Mouse (Mus musculus): ENCODE data around the gene Acoxl. TPM values are rescaled to one million over a fixed set of nuclear protein-coding genes. Genes with fewer than 3 reads are reported as not detected.

Acoxl gene
- polyA plus RNA-seq, 1 experiment from 2014 or later = 0.34 TPM

DNA sequence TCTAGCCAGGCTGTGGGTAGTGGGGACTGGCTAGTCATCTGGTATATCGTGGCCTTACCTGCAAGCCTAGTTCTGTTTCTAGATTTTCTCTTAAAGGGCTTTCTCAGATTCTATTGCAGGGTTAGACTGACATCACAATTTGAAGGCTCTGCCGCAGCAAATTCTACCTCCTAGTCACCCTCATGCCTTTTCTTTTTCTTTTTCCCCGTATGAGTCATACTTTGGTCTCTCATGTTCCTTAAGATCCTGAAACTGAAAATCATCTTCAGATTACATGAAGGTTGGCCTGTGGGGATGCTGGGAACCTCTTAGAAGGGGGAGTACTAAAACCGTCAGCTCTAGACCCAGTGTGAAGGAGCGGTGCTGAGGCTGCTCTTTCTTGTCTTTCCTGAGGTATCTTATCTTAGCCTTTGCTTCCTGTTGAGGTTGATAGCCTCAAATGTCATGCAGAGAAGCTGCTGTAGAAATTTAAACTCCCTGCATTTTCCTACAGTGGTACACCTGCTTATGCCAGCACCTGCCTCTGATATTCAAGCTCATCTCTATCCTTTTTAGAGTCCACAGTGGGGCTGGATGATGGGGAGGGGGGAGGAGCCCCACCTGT, 84.5 kb downstream of the Acoxl start:
- no peaks in the 10 kb centered on the region for H3K9me3 ChIP-seq (ENCODE audit: control insufficient read depth, low read length)
- H3K27ac ChIP-seq (ENCODE audit: low read depth, low read length) = no peak overlapping the region
- no peak for DNase-seq (ENCODE audit: low spot score)
- no peaks in the 10 kb centered on the region for H3K27me3 ChIP-seq (replicated peaks; ENCODE audit: control insufficient read depth, insufficient read depth, low read length)
- H3K4me3 ChIP-seq (ENCODE audit: low read depth, low read length) = no peak overlapping the region
- H3K9ac ChIP-seq (ENCODE audit: low read depth, low read length) = no peak overlapping the region
- 43% methylated on average over 5 of the region's 5 CpGs for WGBS
- no peak overlapping the region for H3K4me2 ChIP-seq
- H3K36me3 ChIP-seq (ENCODE audit: control insufficient read depth, insufficient read depth, low read length) = no peaks in the 10 kb centered on the region
- no peak for ATAC-seq (replicated peaks; ENCODE audit: low FRiP score)
- peaks cover 3% of the 10 kb centered on the region; the same call in 1 of the 2 replicates for H3K4me1 ChIP-seq (replicated peaks; ENCODE audit: control insufficient read depth, insufficient read depth, low read length)

DNA sequence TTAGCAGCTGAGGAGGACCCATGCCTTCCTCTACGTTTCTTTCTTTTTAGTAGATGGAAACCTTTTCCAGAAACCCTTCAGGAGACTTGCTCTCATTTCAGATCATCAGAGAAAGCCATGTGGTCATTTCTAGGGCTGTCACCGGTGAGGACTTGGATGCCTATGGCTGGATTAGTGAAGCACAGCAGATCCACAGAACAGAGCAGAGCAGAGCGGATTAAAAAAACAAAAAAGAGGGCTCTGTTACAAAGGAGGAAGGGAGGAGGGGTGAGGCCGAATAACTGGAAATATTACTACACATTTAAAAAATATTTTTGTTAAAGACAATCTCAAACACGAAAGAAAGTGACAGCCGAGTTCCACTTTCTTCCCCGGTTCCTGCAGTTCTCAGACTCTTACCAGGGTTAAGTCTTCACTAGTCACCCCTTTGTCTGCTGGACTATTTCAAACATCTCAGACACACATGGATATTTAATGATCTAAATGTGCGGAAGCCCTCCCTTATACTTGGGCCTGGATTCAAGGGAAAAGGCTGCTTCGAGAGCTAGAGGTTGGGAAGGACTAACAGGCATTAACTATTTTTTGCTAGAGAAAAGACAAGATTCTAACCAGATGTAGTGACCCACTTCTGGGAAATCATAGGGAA, 88.1 kb downstream of the Acoxl start:
- H3K9me3 ChIP-seq (ENCODE audit: control insufficient read depth, low read length) = no peaks in the 10 kb centered on the region
- 75% methylated on average over 9 of the region's 9 CpGs for WGBS
- ATAC-seq (replicated peaks; ENCODE audit: low FRiP score) = no peak
- H3K4me1 ChIP-seq (replicated peaks; ENCODE audit: control insufficient read depth, insufficient read depth, low read length) = peaks cover 3% of the 10 kb centered on the region; the same call in 1 of the 2 replicates
- H3K9ac ChIP-seq (ENCODE audit: low read depth, low read length) = no peak overlapping the region
- no peaks in the 10 kb centered on the region for H3K36me3 ChIP-seq (ENCODE audit: control insufficient read depth, insufficient read depth, low read length)
- H3K27me3 ChIP-seq (replicated peaks; ENCODE audit: control insufficient read depth, insufficient read depth, low read length) = no peaks in the 10 kb centered on the region
- no peak overlapping the region for H3K4me2 ChIP-seq
- H3K27ac ChIP-seq (ENCODE audit: low read depth, low read length) = no peak overlapping the region
- DNase-seq (ENCODE audit: low spot score) = no peak
- H3K4me3 ChIP-seq (ENCODE audit: low read depth, low read length) = no peak overlapping the region

DNA sequence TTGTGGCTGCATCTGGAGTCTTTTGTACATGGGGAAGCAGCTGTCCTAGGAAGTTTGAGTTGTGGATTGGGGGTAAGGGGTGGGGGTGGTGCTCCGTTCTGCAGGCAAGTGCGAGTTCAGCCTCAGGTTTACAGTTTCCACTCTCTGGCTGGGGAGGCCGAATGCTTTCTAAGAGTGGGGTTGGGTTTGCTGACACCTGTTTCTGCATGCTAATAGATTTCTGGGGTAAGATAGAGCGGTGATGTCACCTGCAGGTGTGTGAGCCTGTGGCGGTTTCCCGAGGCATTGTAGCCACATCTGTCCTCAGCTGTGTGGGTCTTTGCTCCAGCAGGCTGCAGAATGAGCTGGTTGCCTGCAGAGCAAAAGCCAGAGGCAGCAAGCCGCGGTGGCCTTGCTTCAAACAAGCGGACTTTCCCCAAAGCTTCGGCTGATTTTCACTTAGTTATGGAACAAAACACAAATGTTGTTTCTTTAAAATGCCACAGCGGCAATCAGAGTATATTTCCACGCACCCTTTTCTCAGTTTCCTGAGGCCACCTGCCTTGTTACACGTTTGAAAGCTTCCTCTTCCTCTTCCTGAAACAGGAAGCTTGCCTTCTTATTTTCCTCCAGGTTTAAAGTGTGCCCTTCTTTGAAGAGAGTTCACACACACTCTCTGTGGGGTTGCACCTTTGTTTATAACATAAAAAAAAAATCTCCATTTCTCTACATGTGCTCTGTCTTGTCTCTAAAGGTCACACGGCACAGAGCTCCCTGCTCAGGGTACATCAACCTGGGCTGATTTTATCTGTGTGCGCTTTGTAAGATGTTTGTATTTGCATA, 89.0 kb downstream of the Acoxl start:
- Histone ChIP-seq H3K9ac (ENCODE audit: low read depth, low read length) (no peak overlapping the region), H3K27ac (ENCODE audit: low read depth, low read length) (no peak overlapping the region), H3K27me3 (replicated peaks; ENCODE audit: control insufficient read depth, insufficient read depth, low read length) (no peaks in the 10 kb centered on the region), H3K9me3 (ENCODE audit: control insufficient read depth, low read length) (no peaks in the 10 kb centered on the region), H3K36me3 (ENCODE audit: control insufficient read depth, insufficient read depth, low read length) (no peaks in the 10 kb centered on the region), H3K4me3 (ENCODE audit: low read depth, low read length) (no peak overlapping the region), H3K4me2 (no peak overlapping the region), H3K4me1 (replicated peaks; ENCODE audit: control insufficient read depth, insufficient read depth, low read length) (no peaks in the 10 kb centered on the region)
- WGBS = 33% methylated on average over 15 of the region's 15 CpGs
- ATAC-seq (replicated peaks; ENCODE audit: low FRiP score) (no peak), DNase-seq (ENCODE audit: low spot score) (no peak)

- Histone ChIP-seq H3K27ac (ENCODE audit: low read depth, low read length) (no peak overlapping the region), H3K27me3 (replicated peaks; ENCODE audit: control insufficient read depth, insufficient read depth, low read length) (no peaks in the 10 kb centered on the region), H3K9me3 (ENCODE audit: control insufficient read depth, low read length) (no peaks in the 10 kb centered on the region), H3K36me3 (ENCODE audit: control insufficient read depth, insufficient read depth, low read length) (no peaks in the 10 kb centered on the region), H3K4me1 (replicated peaks; ENCODE audit: control insufficient read depth, insufficient read depth, low read length) (no peaks in the 10 kb centered on the region), H3K9ac (ENCODE audit: low read depth, low read length) (no peak overlapping the region), H3K4me2 (no peak overlapping the region), H3K4me3 (ENCODE audit: low read depth, low read length) (no peak overlapping the region)
- ATAC-seq (replicated peaks; ENCODE audit: low FRiP score) (no peak), DNase-seq (ENCODE audit: low spot score) (no peak)
- WGBS = 54% methylated on average over 5 of the region's 5 CpGs
Measured at GRCm38 (mm10) chr2:127928279-127928678, 89.6 kb downstream of the Acoxl start.

DNA sequence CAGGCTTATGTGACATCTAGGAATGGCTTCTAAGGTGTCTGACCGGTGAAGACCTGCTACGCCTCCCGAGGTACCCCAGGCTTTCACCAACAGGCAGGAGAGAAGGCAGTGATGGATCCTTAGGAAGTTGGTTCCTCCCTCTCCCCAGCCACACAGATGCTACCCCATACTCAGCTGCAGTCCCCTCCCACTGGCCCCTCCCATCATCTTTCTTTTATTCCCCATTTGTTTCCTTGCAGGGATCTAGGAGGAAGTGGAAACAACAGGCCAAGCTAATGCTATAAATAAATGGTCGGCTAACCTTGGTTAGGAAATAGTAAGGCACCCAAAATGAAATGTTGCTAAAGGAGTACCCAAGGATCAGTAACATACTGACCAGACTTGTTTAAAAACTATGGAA, 90.2 kb downstream of the Acoxl start:
- no peak for ATAC-seq (replicated peaks; ENCODE audit: low FRiP score)
- H3K9me3 ChIP-seq (ENCODE audit: control insufficient read depth, low read length) = no peaks in the 10 kb centered on the region
- H3K27ac ChIP-seq (ENCODE audit: low read depth, low read length) = no peak overlapping the region
- WGBS = 59% methylated on average over 4 of the region's 4 CpGs
- no peak overlapping the region for H3K9ac ChIP-seq (ENCODE audit: low read depth, low read length)
- no peak overlapping the region for H3K4me3 ChIP-seq (ENCODE audit: low read depth, low read length)
- no peaks in the 10 kb centered on the region for H3K27me3 ChIP-seq (replicated peaks; ENCODE audit: control insufficient read depth, insufficient read depth, low read length)
- no peaks in the 10 kb centered on the region for H3K36me3 ChIP-seq (ENCODE audit: control insufficient read depth, insufficient read depth, low read length)
- no peaks in the 10 kb centered on the region for H3K4me1 ChIP-seq (replicated peaks; ENCODE audit: control insufficient read depth, insufficient read depth, low read length)
- no peak for DNase-seq (ENCODE audit: low spot score)
- H3K4me2 ChIP-seq = no peak overlapping the region

DNA sequence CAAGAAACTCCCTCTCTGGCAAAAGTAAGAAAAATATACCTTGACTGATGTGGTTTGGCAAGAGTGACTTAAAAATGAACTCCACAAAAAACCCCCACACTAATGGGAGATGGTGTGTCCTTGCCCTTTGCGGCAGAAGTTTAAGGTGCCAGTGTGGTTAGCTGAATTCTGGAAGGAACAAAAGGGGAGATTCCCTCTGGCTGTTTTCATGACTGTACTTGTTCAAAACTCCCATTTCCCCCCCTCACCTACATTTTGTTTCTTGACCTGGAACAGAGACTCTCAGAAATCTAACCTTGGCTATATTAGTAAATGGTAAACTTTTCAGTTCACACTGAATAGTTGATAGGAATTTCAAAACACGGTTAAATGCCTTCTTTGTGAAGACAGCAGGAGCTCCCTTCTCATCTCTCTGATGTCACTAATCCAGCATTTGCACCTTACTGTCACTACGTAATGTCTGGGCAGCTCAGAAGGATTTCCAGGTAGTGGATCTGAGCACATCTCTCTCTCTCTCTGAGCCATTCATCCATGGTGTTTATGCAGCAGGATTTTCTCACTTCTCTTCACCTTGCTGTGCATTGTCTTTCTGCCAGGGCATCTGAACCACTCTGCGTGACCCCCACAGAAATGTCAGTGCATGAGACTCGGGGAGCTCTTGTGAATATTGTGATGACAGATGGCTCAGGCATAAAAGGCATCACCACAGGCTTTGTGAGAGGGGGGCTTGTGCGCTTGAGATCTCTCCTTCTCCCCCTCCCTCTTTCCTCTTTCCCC, 91.5 kb downstream of the Acoxl start:
- Histone ChIP-seq H3K9ac (ENCODE audit: low read depth, low read length) (no peak overlapping the region), H3K36me3 (ENCODE audit: control insufficient read depth, insufficient read depth, low read length) (no peaks in the 10 kb centered on the region), H3K27me3 (replicated peaks; ENCODE audit: control insufficient read depth, insufficient read depth, low read length) (no peaks in the 10 kb centered on the region), H3K9me3 (ENCODE audit: control insufficient read depth, low read length) (no peaks in the 10 kb centered on the region), H3K4me2 (no peak overlapping the region), H3K4me1 (replicated peaks; ENCODE audit: control insufficient read depth, insufficient read depth, low read length) (no peaks in the 10 kb centered on the region), H3K4me3 (ENCODE audit: low read depth, low read length) (no peak overlapping the region), H3K27ac (ENCODE audit: low read depth, low read length) (no peak overlapping the region)
- no peak for ATAC-seq (replicated peaks; ENCODE audit: low FRiP score)
- 63% methylated on average over 6 of the region's 6 CpGs for WGBS
- no peak for DNase-seq (ENCODE audit: low spot score)

DNA sequence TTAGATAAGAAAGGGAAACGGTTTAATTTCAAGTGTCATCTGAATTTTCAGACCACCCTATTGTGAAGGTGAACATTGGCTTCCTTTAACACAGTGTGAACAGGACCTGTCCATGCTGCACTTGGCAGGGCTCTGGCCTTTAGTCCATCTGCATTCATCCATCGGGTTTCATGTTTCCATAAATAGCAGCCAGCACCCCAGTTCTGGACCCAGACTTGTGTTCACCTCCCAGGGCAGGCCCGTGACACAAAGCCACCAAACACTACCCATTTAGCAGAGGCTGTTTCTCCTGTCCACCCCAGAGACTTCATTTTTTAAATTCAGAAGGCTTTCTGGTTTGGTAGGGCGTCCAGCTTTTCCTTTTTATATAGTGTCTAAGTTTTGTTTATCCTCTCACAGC, 92.9 kb downstream of the Acoxl start:
- H3K27me3 ChIP-seq (replicated peaks; ENCODE audit: control insufficient read depth, insufficient read depth, low read length) = no peaks in the 10 kb centered on the region
- no peak overlapping the region for H3K9ac ChIP-seq (ENCODE audit: low read depth, low read length)
- no peaks in the 10 kb centered on the region for H3K4me1 ChIP-seq (replicated peaks; ENCODE audit: control insufficient read depth, insufficient read depth, low read length)
- ATAC-seq (replicated peaks; ENCODE audit: low FRiP score) = no peak
- H3K4me3 ChIP-seq (ENCODE audit: low read depth, low read length) = no peak overlapping the region
- no peaks in the 10 kb centered on the region for H3K36me3 ChIP-seq (ENCODE audit: control insufficient read depth, insufficient read depth, low read length)
- no peak overlapping the region for H3K27ac ChIP-seq (ENCODE audit: low read depth, low read length)
- H3K4me2 ChIP-seq = no peak overlapping the region
- 73% methylated on average over 4 of the region's 4 CpGs for WGBS
- no peak for DNase-seq (ENCODE audit: low spot score)
- H3K9me3 ChIP-seq (ENCODE audit: control insufficient read depth, low read length) = no peaks in the 10 kb centered on the region

- Histone ChIP-seq H3K4me1 (replicated peaks; ENCODE audit: control insufficient read depth, insufficient read depth, low read length) (no peaks in the 10 kb centered on the region), H3K4me3 (ENCODE audit: low read depth, low read length) (no peak overlapping the region), H3K36me3 (ENCODE audit: control insufficient read depth, insufficient read depth, low read length) (no peaks in the 10 kb centered on the region), H3K27me3 (replicated peaks; ENCODE audit: control insufficient read depth, insufficient read depth, low read length) (no peaks in the 10 kb centered on the region), H3K27ac (ENCODE audit: low read depth, low read length) (no peak overlapping the region), H3K9ac (ENCODE audit: low read depth, low read length) (no peak overlapping the region), H3K4me2 (no peak overlapping the region), H3K9me3 (ENCODE audit: control insufficient read depth, low read length) (no peaks in the 10 kb centered on the region)
- ATAC-seq (replicated peaks; ENCODE audit: low FRiP score) (no peak), DNase-seq (ENCODE audit: low spot score) (no peak)
- WGBS = 75% methylated on average over 3 of the region's 3 CpGs
Measured at GRCm38 (mm10) chr2:127933531-127933931, 94.9 kb downstream of the Acoxl start.
